Mouse (Mus musculus): ENCODE results near the gene Wars.
A peak's percentile ranks its signal among the peaks of the same experiment; 100 is the strongest.

DNA sequence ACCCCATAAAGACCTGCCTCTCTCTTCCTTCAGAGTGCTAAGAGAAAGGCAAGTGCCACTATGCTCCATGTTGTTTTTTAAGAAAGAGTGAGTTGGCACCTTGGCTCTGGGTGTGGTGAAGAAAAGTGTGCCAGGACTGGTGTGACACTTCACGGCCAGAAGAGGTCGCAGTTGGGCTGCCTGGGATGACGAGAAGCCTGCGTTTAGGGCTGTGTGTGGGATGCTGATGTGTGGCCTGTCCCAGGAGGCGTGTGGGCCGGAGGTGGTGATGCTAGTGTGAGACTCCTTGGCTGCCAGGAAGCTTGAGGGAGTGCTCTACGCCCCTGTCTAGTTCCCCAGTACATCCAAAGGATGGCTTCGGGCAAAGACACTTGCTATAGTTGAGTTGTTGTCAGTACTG lies 9.0 kb upstream of the Wars start:
- TF ChIP-seq CTCF (IDR thresholded peaks at IDR 0.05; ENCODE audit: extremely low read depth, insufficient read length, insufficient replicate concordance, low read depth, low read length): peak; percentile 72; the same call in 1 of the 2 replicates
- no peak for TF ChIP-seq POLR2A (IDR thresholded peaks at IDR 0.05; ENCODE audit: low read depth, low read length)

All from small intestine, adult 2 months (tissue).